Mouse (Mus musculus) lung, postnatal 0 days (tissue): ENCODE measurements around the gene Ssr4. TPM values are rescaled to one million over a fixed set of nuclear protein-coding genes. Genes with fewer than 3 reads are reported as not detected.
"Not testable (repeated sequence)": the region's sequence is repeated elsewhere in the genome, so short reads cannot be mapped to it uniquely, and the experiment has no call there.

Experiments
- ATAC-seq: fragments of 200-750 bp; cut with Nextera tagmentation; 2 replicates; pipeline ENCODE4 v1.8.0; 2017; ENCODE audit warnings: moderate library complexity
- DNase-seq: peaks from one replicate; pipeline ENCODE4 v3.0.0-alpha.2; 2016; ENCODE audit warnings: low spot score
- H3K27ac ChIP-seq: fragments of 300-500 bp; sonication (generic); 2 replicates; pipeline ENCODE4 v1.5.1; 2014; ENCODE audit warnings: antibody characterized with exemption, mild to moderate bottlenecking, low read length, mixed read lengths
- H3K27me3 ChIP-seq: fragments of 300-500 bp; sonication (generic); replicated peaks from 2 replicates; pipeline ENCODE4 v1.6.1; 2014; ENCODE audit warnings: low read length, mixed read lengths; ENCODE audit not compliant: insufficient read depth
- H3K36me3 ChIP-seq: fragments of 300-500 bp; sonication (generic); 2 replicates; pipeline ENCODE4 v1.6.1; 2014; ENCODE audit warnings: low read length, mixed read lengths; ENCODE audit not compliant: insufficient read depth
- H3K4me1 ChIP-seq: fragments of 300-500 bp; sonication (generic); 2 replicates; pipeline ENCODE4 v1.6.1; 2014; ENCODE audit warnings: antibody characterized with exemption, low read depth, low read length, mixed read lengths; ENCODE audit not compliant: insufficient read depth
- H3K4me2 ChIP-seq: fragments of 300-500 bp; sonication (generic); replicated peaks from 2 replicates; pipeline ENCODE4 v1.6.1; 2014; ENCODE audit warnings: low read depth, mild to moderate bottlenecking, low read length, moderate library complexity, mixed read lengths
- H3K4me3 ChIP-seq: fragments of 300-500 bp; sonication (generic); 2 replicates; pipeline ENCODE4 v1.5.1; 2014; ENCODE audit warnings: low read depth, low read length
- H3K9ac ChIP-seq: fragments of 300-500 bp; sonication (generic); replicated peaks from 2 replicates; pipeline ENCODE4 v1.6.1; 2014; ENCODE audit warnings: low read depth, mild to moderate bottlenecking
- H3K9me3 ChIP-seq: fragments of 300-500 bp; sonication (generic); 2 replicates; pipeline ENCODE4 v1.6.1; 2016; ENCODE audit warnings: low read length, mixed read lengths
- CTCF ChIP-seq: IDR thresholded peaks from 2 replicates; pipeline ENCODE4 v1.5.1; 2016; ENCODE audit warnings: antibody characterized with exemption, mild to moderate bottlenecking
- EP300 ChIP-seq: IDR thresholded peaks from 2 replicates; pipeline ENCODE4 v1.6.1; 2016; ENCODE audit warnings: antibody characterized with exemption, mild to moderate bottlenecking, control low read depth
- WGBS: fragments of 180-500 bp; shearing (Covaris S2); extraction: QIAGEN DNeasy Blood & Tissue Kit; methylation state at CpG from one replicate; pipeline ENCODE4 v1.1.7; 2014; 5-methylcytosine and 5-hydroxymethylcytosine counted together
- polyA plus RNA-seq: library from polyadenylated mRNA; unstranded; fragments of >200 nt; fragmentation: Nextera tagmentation; extraction: Ambion mirVana; gene quantifications from 2 replicates; pipeline ENCODE4 v1.2.1, GENCODE M21; 2015

Gene Ssr4
- polyA plus RNA-seq = 237 and 286 TPM in 2 replicates

DNA sequence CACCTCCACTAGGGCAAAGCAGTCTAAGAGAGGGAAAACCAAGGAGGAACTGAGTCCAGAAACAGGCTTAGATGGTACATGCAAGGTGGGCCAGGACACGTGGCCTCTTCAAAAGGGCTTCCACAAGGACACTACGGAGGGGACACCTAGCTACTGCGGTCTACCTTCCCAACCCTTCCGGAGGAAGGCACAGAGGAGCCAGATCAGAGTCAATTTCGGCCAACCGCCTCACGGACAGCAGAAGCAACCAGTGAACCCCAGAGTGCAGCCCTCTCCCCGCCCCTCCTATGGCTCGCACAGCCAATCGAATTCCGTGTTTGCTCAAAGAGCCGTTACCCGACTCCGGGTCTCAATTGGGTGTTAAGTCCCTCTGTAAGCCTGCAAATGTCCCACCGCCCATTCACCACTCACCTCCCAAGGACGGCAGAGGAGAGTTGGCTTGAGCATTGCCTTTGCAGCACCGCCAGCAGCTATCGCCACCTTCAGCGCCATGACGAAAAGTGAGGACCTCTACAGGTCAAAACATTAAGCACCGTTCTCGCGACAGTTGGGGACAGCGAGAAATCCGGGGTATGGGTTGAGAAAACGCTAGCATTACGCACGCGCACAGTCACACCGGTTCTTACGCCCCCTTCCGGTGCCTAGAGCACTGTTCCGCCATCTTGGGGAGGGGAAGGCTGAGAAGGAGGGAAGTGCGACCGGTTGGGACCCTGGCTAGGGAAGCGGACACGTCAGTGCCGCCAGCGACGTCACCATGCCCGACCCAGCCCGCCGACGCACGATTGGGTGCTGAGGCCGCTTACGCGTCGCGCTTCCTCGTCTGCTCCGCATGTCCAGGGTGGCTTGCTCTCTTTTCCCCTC lies at the start of gene Ssr4, which contains the start of gene Idh3g:
Ssr4 (plus strand) TSS at position 665 of the 861 bp plus-strand sequence.
Idh3g (minus strand) TSS at position 534 of the 861 bp plus-strand sequence.
- peak; percentile 66 for TF ChIP-seq CTCF
- TF ChIP-seq EP300 = peak; percentile 77; the same call in 1 of the 2 replicates
- H3K4me3 ChIP-seq = peak within 1 kb of the TSS; percentile 55
- no peaks in the 10 kb centered on the region for H3K27me3 ChIP-seq
- H3K36me3 ChIP-seq = no peaks in the 10 kb centered on the region
- peak within 1 kb of the TSS; percentile 61 for H3K4me2 ChIP-seq
- no peaks in the 10 kb centered on the region for H3K4me1 ChIP-seq
- peak within 1 kb of the TSS; percentile 56 for H3K9ac ChIP-seq
- 13% methylated on average over 43 of the region's 52 CpGs for WGBS
- peak within 1 kb of the TSS; percentile 91 for H3K27ac ChIP-seq
- ATAC-seq = peak; percentile 96
- no peaks in the 10 kb centered on the region for H3K9me3 ChIP-seq
- peak; percentile 98 for DNase-seq

DNA sequence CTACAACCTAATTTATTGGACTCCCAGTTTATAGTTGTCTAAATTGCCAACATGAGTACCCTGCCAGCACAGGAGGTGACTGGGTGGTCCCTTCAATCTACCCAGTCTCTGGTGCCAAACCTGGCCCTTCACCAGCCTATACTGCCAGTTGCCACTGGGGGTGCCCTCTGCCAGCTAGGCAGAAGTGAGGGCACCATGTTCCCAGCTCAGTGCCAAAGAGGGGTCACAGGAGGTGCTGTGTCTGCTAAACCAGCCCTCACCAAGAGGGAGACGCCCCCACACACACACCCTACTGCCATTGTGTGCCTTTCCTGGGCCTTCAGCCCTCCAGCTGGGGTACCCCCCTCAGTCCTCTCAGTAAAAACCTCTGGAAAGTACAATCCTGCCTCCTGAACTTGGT lies 48.7 kb upstream of the Ssr4 start:
- H3K4me2 ChIP-seq = no peak overlapping the region
- no peaks in the 10 kb centered on the region for H3K27me3 ChIP-seq
- H3K9ac ChIP-seq = no peak overlapping the region
- DNase-seq (no peak), ATAC-seq (no peak)
- H3K4me1 ChIP-seq = no peaks in the 10 kb centered on the region
- TF ChIP-seq CTCF (peak; percentile 48), EP300 (no peak)
- H3K9me3 ChIP-seq = no peaks in the 10 kb centered on the region
- H3K36me3 ChIP-seq = no peaks in the 10 kb centered on the region
- no peak overlapping the region for H3K27ac ChIP-seq
- no peak overlapping the region for H3K4me3 ChIP-seq
- 50% methylated on average over 1 of the region's 1 CpGs for WGBS

DNA sequence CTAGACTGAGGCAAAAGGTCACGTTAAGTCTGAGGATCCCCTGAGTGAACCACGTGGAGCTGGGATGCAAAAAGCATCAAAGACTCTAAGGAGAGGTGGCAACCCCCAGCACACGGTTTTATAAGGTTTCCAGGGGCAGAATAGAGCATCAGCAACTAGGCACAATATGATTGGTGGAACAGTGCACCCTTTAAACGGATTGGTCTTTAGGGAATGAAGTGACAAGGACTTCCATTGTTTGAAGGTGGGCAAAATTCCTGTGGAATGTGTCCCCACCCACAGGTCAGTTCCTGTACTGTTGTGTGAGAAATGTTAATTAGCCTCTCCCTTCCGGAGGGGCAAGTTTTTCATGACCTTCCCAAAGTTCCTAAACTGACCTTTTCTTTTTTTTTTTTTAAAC lies 47.7 kb upstream of the Ssr4 start:
- no peak for TF ChIP-seq CTCF
- no peak for TF ChIP-seq EP300

DNA sequence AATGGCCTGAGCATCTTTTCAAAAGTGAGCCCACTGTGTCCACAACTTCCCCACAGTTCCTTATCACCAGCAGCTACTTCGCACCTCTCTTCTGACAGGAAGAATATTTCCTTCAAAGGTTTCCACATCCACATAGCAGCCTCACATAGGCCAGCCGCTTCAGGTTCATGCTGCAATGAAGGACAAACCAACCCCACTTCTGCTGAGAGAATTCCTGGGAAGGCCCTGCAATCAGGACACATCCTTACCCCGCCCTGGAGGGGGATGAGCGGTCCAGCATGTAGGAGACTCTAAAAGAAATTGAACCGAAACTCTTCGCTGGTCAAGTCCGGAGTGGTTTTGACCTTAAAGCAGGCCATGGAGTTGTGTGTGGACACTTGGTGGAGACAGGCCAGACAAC lies 47.0 kb upstream of the Ssr4 start:
- not testable (repeated sequence) for H3K4me2 ChIP-seq, H3K4me1 ChIP-seq, ATAC-seq, H3K9me3 ChIP-seq, H3K9ac ChIP-seq, H3K27me3 ChIP-seq, DNase-seq, H3K27ac ChIP-seq, H3K36me3 ChIP-seq, H3K4me3 ChIP-seq
- WGBS = 88% methylated on average over 7 of the region's 7 CpGs

More for the DNA sequence above, 47.7 kb upstream of the Ssr4 start:
- H3K27ac ChIP-seq = no peak overlapping the region
- no peak overlapping the region for H3K4me3 ChIP-seq
- H3K9me3 ChIP-seq = no peaks in the 10 kb centered on the region
- H3K4me1 ChIP-seq = no peaks in the 10 kb centered on the region
- no peak overlapping the region for H3K9ac ChIP-seq
- no peak overlapping the region for H3K4me2 ChIP-seq
- DNase-seq = no peak
- H3K36me3 ChIP-seq = no peaks in the 10 kb centered on the region
- 68% methylated on average over 5 of the region's 5 CpGs for WGBS
- ATAC-seq = no peak
- no peaks in the 10 kb centered on the region for H3K27me3 ChIP-seq

DNA sequence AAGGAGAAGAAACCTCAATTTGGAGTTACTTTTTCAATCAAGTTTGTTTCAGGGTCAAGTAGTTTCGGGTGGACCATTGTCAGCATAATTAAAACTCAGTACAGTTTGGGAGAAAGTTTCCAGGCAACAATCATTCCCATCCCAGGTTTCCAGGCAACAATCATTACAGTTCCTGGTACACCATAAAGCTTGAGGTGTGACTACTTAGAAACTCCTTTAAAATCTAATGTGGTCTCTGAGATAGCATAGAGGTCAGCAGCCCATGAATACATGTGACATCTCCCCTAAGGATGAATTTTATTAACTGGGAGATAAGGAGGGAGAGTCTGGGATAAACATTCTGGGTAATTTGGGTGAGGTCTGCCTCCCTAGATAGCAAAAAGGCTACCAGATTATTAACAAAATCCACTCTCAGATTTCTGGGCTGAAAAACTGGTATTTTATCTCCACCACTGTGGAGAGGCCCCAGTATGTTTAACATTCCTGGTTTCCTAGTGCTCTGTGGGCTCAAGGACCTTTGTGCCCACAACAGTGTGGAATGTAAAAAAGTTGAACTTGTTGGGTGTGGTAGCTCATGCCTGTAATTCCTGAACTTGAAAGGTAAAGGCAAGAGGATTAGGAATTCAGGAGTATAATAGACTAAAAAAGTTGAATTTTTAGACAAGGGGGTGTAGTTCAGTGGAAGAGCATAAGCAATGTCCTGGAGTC lies 41.9 kb upstream of the Ssr4 start:
- DNase-seq = peak; percentile 67

DNA sequence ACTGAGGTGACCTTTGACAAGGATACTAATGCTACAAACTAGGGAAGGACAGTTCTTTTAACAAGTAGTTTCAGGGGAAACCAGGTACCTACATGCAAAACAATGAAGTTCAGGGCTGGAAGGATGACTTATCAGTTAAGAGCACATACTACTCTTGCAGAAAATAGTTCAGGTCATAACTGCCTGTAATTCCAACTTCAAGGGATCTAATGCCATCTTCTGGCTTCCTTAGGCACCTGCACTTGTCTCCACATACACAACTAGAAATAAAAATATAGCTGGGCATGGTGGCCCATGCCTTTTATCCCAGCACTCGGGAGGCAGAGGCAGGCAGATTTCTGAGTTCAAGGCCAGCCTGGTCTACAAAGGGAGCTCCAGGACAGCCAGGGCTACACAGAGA lies 37.9 kb upstream of the Ssr4 start:
- Histone ChIP-seq H3K4me3 (no peak overlapping the region), H3K4me2 (no peak overlapping the region), H3K27ac (no peak overlapping the region), H3K36me3 (no peaks in the 10 kb centered on the region), H3K4me1 (no peaks in the 10 kb centered on the region), H3K27me3 (no peaks in the 10 kb centered on the region), H3K9ac (no peak overlapping the region), H3K9me3 (no peaks in the 10 kb centered on the region)
- 91% methylated on average over 1 of the region's 1 CpGs for WGBS
- peak; percentile 33; the same call in 1 of the 2 replicates for TF ChIP-seq CTCF
- no peak for TF ChIP-seq EP300
- ATAC-seq = no peak
- DNase-seq = peak; percentile 23

More for the DNA sequence above, 41.9 kb upstream of the Ssr4 start:
- 52% methylated on average over 1 of the region's 1 CpGs for WGBS
- Histone ChIP-seq H3K9ac (no peak overlapping the region), H3K4me1 (no peaks in the 10 kb centered on the region), H3K9me3 (no peaks in the 10 kb centered on the region), H3K27me3 (no peaks in the 10 kb centered on the region), H3K4me2 (no peak overlapping the region), H3K27ac (peak overlapping the region; percentile 43; the same call in 1 of the 2 replicates), H3K4me3 (no peak overlapping the region), H3K36me3 (no peaks in the 10 kb centered on the region)
- ATAC-seq = peak; percentile 95
- TF ChIP-seq CTCF (no peak), EP300 (peak; percentile 80)
